Mouse (Mus musculus) heart, embryonic 16.5 days (tissue): Measurements from ENCODE around the gene Akr1e1. TPM values are rescaled to one million over a fixed set of nuclear protein-coding genes. Genes with fewer than 3 reads are reported as not detected.

Source experiments
- ATAC-seq: fragments of 200-750 bp; cut with Nextera tagmentation; replicated peaks from 2 replicates; pipeline ENCODE4 v1.8.0; 2017; ENCODE audit warnings: moderate number of reproducible peaks; ENCODE audit not compliant: insufficient read depth, low FRiP score; ENCODE audit errors: extremely low read depth
- H3K27ac ChIP-seq: fragments of 300-500 bp; sonication (generic); 2 replicates; pipeline ENCODE4 v1.5.1; 2014; ENCODE audit warnings: mild to moderate bottlenecking, low read length, control low read depth, moderate library complexity
- H3K27me3 ChIP-seq: fragments of 300-500 bp; sonication (generic); 2 replicates; pipeline ENCODE4 v1.6.1; 2014; ENCODE audit warnings: low read length, mixed read lengths; ENCODE audit not compliant: control insufficient read depth, insufficient read depth
- H3K36me3 ChIP-seq: fragments of 300-500 bp; sonication (generic); 2 replicates; pipeline ENCODE4 v1.6.1; 2014; ENCODE audit not compliant: control insufficient read depth, insufficient read depth
- H3K4me1 ChIP-seq: fragments of 300-500 bp; sonication (generic); 2 replicates; pipeline ENCODE4 v1.6.1; 2014; ENCODE audit warnings: low read length, mixed read lengths; ENCODE audit not compliant: control insufficient read depth, insufficient read depth
- H3K4me2 ChIP-seq: fragments of 300-500 bp; sonication (generic); 2 replicates; pipeline ENCODE4 v1.6.1; 2014; ENCODE audit warnings: low read depth, mild to moderate bottlenecking, control low read depth, low read length
- H3K4me3 ChIP-seq: fragments of 300-500 bp; sonication (generic); 2 replicates; pipeline ENCODE4 v1.5.1; 2014; ENCODE audit warnings: mild to moderate bottlenecking, control low read depth, low read length
- H3K9ac ChIP-seq: fragments of 300-500 bp; sonication (generic); 2 replicates; pipeline ENCODE4 v1.6.1; 2014; ENCODE audit warnings: low read length, control low read depth
- H3K9me3 ChIP-seq: fragments of 300-500 bp; sonication (generic); replicated peaks from 2 replicates; pipeline ENCODE4 v1.6.1; 2016; ENCODE audit warnings: low read length; ENCODE audit not compliant: control insufficient read depth
- WGBS: fragments of 180-500 bp; shearing (Covaris S2); extraction: QIAGEN DNeasy Blood & Tissue Kit; methylation state at CpG from one replicate; pipeline ENCODE4 v1.1.7; 2014; 5-methylcytosine and 5-hydroxymethylcytosine counted together
- polyA plus RNA-seq: library from polyadenylated mRNA; unstranded; fragments of >200 nt; fragmentation: Nextera tagmentation; extraction: Ambion mirVana; gene quantifications from 2 replicates; pipeline ENCODE4 v1.2.1, GENCODE M21; 2015

Gene Akr1e1
- polyA plus RNA-seq, 1 experiment from 2014 or later, result 42.2 TPM

DNA sequence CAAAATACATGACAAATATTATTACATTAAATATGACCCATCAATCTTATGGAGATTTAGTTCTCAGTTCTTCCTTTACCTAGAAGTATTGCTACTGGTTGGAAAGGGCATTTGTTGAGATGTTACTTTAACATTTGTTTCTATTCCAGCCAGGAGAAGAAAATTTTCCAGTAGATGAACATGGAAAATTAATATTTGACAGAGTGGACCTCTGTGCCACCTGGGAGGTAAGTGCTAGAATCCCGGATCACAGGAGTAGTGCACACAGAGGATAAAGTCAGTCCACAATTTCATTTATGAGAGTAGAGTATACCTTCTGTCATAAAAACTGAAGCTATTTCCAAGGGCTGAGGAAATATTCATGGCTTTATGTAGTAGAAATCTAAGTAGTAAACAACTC lies 32.1 kb downstream of the Akr1e1 start:
- Histone ChIP-seq H3K4me1 (no peaks in the 10 kb centered on the region), H3K9ac (no peak overlapping the region), H3K27me3 (no peaks in the 10 kb centered on the region), H3K9me3 (no peaks in the 10 kb centered on the region), H3K27ac (no peak overlapping the region), H3K4me3 (no peak overlapping the region), H3K36me3 (no peaks in the 10 kb centered on the region), H3K4me2 (no peak overlapping the region)
- WGBS, result 82% methylated on average over 1 of the region's 1 CpGs
- ATAC-seq, result no peak

DNA sequence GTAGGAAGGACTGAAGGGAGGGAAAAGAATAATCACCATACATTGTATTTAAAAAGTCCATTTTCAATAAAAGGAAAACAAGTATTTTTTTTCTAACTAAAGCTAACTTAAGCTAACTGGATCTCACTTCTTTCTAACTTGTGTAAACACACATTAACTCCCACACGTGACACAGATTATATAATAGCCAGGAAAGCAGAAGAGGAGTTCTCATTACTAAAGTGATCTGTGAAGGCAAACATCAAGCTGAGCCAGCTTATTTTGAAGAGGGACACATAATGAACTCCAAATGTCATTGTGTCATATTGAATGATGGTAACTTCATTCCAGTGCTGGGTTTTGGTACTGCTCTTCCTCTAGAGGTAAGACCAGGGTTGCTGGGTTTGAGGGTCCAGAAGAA lies 35.1 kb downstream of the Akr1e1 start, which contains the start of gene Akr1c21:
Gene Akr1c21, plus strand, starts transcription at position 205 of the 400 bp plus-strand sequence.
- Histone ChIP-seq H3K9ac (no peak within 1 kb of the TSS), H3K4me1 (no peaks in the 10 kb centered on the region), H3K27ac (no peak within 1 kb of the TSS), H3K36me3 (no peaks in the 10 kb centered on the region), H3K27me3 (no peaks in the 10 kb centered on the region), H3K9me3 (no peaks in the 10 kb centered on the region), H3K4me3 (no peak within 1 kb of the TSS), H3K4me2 (no peak within 1 kb of the TSS)
- ATAC-seq, result no peak
- 45% methylated on average over 1 of the region's 1 CpGs for WGBS

- Histone ChIP-seq H3K9ac (no peak overlapping the region), H3K4me3 (no peak overlapping the region), H3K27ac (no peak overlapping the region), H3K27me3 (no peaks in the 10 kb centered on the region), H3K36me3 (no peaks in the 10 kb centered on the region), H3K4me1 (no peaks in the 10 kb centered on the region), H3K4me2 (no peak overlapping the region), H3K9me3 (0 out of 2 replicates have a peak, but pooled peaks cover 2% of the 10 kb centered on the region)
- no peak for ATAC-seq
- whole genome bisulfite sequencing, result 81% methylated on average over 2 of the region's 2 CpGs
Observed at GRCm38 (mm10) chr13:4565996-4566395, 43.0 kb downstream of the Akr1e1 start.

DNA sequence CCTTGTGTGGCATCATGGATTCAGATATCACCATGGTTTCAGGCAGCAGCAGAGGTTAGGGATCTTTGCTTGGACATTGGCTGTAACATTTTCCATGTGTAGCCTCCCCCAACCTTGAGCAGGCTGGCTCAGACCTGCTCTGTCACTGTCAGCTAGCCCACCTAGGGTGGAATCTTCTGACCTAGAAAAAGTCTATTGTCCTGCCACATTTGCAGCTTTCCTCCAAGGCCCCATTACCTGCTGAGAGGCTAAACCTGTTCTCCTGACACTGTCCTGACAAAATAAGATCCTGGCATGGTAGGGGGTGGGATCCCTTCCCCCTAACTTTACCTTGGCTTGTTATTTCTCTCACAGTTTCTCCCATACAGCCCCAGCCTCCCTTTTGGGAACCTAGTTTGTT lies 48.5 kb downstream of the Akr1e1 start:
- H3K4me3 ChIP-seq, result no peak overlapping the region

GRCm38 (mm10) chr13:4559143-4559542 lies 49.8 kb downstream of the Akr1e1 start:
- WGBS, result 54% methylated on average over 1 of the region's 1 CpGs
- Histone ChIP-seq H3K4me2 (no peak overlapping the region), H3K9ac (no peak overlapping the region), H3K27me3 (no peaks in the 10 kb centered on the region), H3K4me1 (no peaks in the 10 kb centered on the region), H3K9me3 (no peaks in the 10 kb centered on the region), H3K4me3 (no peak overlapping the region), H3K27ac (no peak overlapping the region), H3K36me3 (no peaks in the 10 kb centered on the region)
- no peak for ATAC-seq

More for the DNA sequence above, 48.5 kb downstream of the Akr1e1 start:
- no peak overlapping the region for H3K27ac ChIP-seq
- H3K4me2 ChIP-seq, result no peak overlapping the region
- no peak for ATAC-seq
- H3K27me3 ChIP-seq, result no peaks in the 10 kb centered on the region
- no peaks in the 10 kb centered on the region for H3K9me3 ChIP-seq
- H3K4me1 ChIP-seq, result no peaks in the 10 kb centered on the region
- H3K9ac ChIP-seq, result no peak overlapping the region
- H3K36me3 ChIP-seq, result no peaks in the 10 kb centered on the region

Other genes starting within 250 kb of the Akr1e1 start
- not detected in 2 replicates for gene Akr1c6, start 174.9 kb downstream of the Akr1e1 start, polyA plus RNA-seq
- gene Akr1c20, start 85.8 kb downstream of the Akr1e1 start, polyA plus RNA-seq, result not detected in 2 replicates
- not detected in 2 replicates for gene Akr1c21, start 35.1 kb downstream of the Akr1e1 start, polyA plus RNA-seq